Mouse (Mus musculus): Measurements from ENCODE around the gene Zzz3. TPM values are rescaled to one million over a fixed set of nuclear protein-coding genes. Genes with fewer than 3 reads are reported as not detected.

The Zzz3 gene
- total and polyA plus RNA-seq, 3 experiments = 64.2 to 116 (median 94.9) TPM

DNA sequence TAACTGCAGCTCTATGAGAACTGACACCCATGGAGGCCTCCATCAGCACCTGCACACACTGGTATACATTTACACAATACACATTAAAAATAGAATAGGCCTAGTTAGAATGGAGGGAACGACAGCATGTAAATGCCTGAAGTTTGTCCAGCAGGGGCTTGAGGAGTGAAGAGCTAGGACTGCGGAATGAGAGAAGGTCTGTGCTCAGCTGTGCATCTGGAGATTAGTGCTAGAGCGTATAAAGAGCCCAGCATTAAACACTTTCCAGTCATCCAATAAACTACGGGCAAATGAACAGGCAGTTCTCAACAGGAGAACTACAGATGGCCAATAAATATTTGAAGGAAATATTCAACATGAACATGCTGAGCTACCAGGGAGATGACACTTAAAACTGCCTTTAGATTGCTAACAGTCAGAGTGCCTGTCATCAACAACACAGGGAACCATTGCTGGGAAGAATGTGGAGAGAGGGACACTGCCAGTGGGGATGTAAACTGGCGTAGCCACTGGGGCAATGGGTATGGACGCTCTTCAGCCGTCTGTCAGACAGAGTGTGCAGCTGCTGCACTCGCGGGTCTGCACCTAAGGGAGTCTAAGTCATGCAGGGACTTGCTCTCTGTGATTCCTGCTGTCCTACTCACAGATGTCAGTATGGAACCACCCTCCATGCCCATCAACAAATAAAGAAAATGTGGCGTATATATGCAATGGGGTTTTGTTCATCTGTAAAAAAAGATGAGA lies 41.7 kb upstream of the Zzz3 start:
- Histone ChIP-seq H3K27ac (ENCODE audit: insufficient read depth, low read depth) (no peak overlapping the region), H3K79me2 (replicated peaks; ENCODE audit: control insufficient read depth, extremely low read depth, insufficient read depth, poor library complexity, severe bottlenecking) (peaks cover 31% of the 10 kb centered on the region), H3K9me3 (replicated peaks; ENCODE audit: low read length) (no peaks in the 10 kb centered on the region), H3K4me2 (ENCODE audit: insufficient read depth, low read depth, poor library complexity, severe bottlenecking) (no peak overlapping the region), H3K36me3 (replicated peaks in 1 of 2; ENCODE audit: control insufficient read depth in 1 of 2, insufficient read depth in 1 of 2, low read length in 1 of 2) (peaks cover 8 to 38% of the 10 kb centered on the region in 2 experiments), H3K27me3 (replicated peaks) (no peaks in the 10 kb centered on the region), H3K4me3 (replicated peaks in 1 of 3; ENCODE audit: low read depth in 2 of 3, low read length in 2 of 3, poor library complexity in 1 of 3) (no peak overlapping the region), H3K9ac (ENCODE audit: insufficient read depth, low read depth) (no peak overlapping the region), H3K4me1 (ENCODE audit: control insufficient read depth in 1 of 2, insufficient read depth in 2 of 2) (peaks cover 16 to 45% of the 10 kb centered on the region in 2 experiments)
- in situ Hi-C loops (cut with MboI; ENCODE audit: low pct_ligation_motif_present, low pct_unique_long_range_greater_than_20kb, low sequenced_read_pairs) (no loop called here), dilution Hi-C loops (cut with MboI; ENCODE audit: extremely low pct_ligation_motif_present, extremely low pct_unique_long_range_greater_than_20kb, low sequenced_read_pairs) (no loop called here)
- TF ChIP-seq MAFK (IDR thresholded peaks at IDR 0.05; ENCODE audit: insufficient replicate concordance, low read length) (no peak), SIN3A (IDR thresholded peaks at IDR 0.05; ENCODE audit: low read length) (no peak), KAT2A (IDR thresholded peaks at IDR 0.05; ENCODE audit: insufficient replicate concordance, low read length) (no peak)
- DNase-seq (ENCODE audit: extremely low read depth) = no peak

DNA sequence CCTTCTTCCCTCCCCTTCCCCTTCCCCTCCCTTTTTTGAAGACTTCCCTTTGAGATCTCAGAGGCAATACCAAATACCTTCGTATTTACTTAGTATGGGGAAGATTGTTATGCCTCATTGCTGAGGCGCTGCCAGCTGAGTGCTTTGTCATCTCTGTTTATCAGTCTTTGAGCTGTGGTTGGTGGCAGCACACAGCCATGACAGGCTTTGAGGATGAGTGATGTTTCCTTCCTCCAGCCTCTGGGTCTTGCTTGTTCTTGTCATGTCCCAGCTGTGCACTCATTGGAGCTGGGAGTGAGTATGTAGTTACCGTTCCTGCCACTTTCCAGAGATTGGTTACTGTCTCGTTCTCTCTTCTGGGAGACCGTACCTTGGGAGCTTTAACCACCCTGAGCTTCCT lies 39.9 kb upstream of the Zzz3 start:
- H3K9me3 ChIP-seq (replicated peaks; ENCODE audit: low read length) = no peaks in the 10 kb centered on the region
- in situ Hi-C loops (cut with MboI; ENCODE audit: low pct_ligation_motif_present, low pct_unique_long_range_greater_than_20kb, low sequenced_read_pairs) (no loop called here), dilution Hi-C loops (cut with MboI; ENCODE audit: extremely low pct_ligation_motif_present, extremely low pct_unique_long_range_greater_than_20kb, low sequenced_read_pairs) (no loop called here)
- H3K27me3 ChIP-seq (replicated peaks) = no peaks in the 10 kb centered on the region
- peaks cover 17% of the 10 kb centered on the region for H3K79me2 ChIP-seq (replicated peaks; ENCODE audit: control insufficient read depth, extremely low read depth, insufficient read depth, poor library complexity, severe bottlenecking)
- peak; percentile 61 for DNase-seq (ENCODE audit: extremely low read depth)
- H3K4me3 ChIP-seq (replicated peaks in 1 of 3; ENCODE audit: low read depth in 2 of 3, low read length in 2 of 3, poor library complexity in 1 of 3) = no peak overlapping the region
- H3K4me2 ChIP-seq (ENCODE audit: insufficient read depth, low read depth, poor library complexity, severe bottlenecking) = no peak overlapping the region
- H3K36me3 ChIP-seq (replicated peaks in 1 of 2; ENCODE audit: control insufficient read depth in 1 of 2, insufficient read depth in 1 of 2, low read length in 1 of 2) = peaks cover 20 to 46% of the 10 kb centered on the region in 2 experiments
- H3K27ac ChIP-seq (ENCODE audit: insufficient read depth, low read depth) = no peak overlapping the region
- H3K4me1 ChIP-seq (ENCODE audit: control insufficient read depth in 1 of 2, insufficient read depth in 2 of 2) = peaks cover 16 to 45% of the 10 kb centered on the region in 2 experiments
- H3K9ac ChIP-seq (ENCODE audit: insufficient read depth, low read depth) = no peak overlapping the region
- TF ChIP-seq ZMIZ1 (IDR thresholded peaks at IDR 0.05; ENCODE audit: low read depth, low read length) (no peak), BHLHE40 (IDR thresholded peaks at IDR 0.05; ENCODE audit: low read depth, low read length) (no peak), E2F4 (IDR thresholded peaks at IDR 0.05; ENCODE audit: insufficient replicate concordance, low read depth, low read length) (no peak), MYC (IDR thresholded peaks at IDR 0.05; ENCODE audit: low read depth, low read length) (no peak), MAFK (IDR thresholded peaks at IDR 0.05; ENCODE audit: insufficient replicate concordance, low read length) (no peak), PAX5 (IDR thresholded peaks at IDR 0.05; ENCODE audit: low read length) (no peak), MEF2A (IDR thresholded peaks at IDR 0.05; ENCODE audit: borderline replicate concordance, low read depth, low read length) (no peak), HCFC1 (IDR thresholded peaks at IDR 0.05; ENCODE audit: low read depth, low read length) (no peak), TCF12 (IDR thresholded peaks at IDR 0.05; ENCODE audit: low read depth, low read length) (no peak), TBP (conservative IDR thresholded peaks at IDR 0.05; ENCODE audit: low read depth, low read length) (no peak), POLR2A (IDR thresholded peaks at IDR 0.05; ENCODE audit: low read depth, low read length) (no peak), UBTF (IDR thresholded peaks at IDR 0.05; ENCODE audit: low read depth, low read length) (no peak), JUND (conservative IDR thresholded peaks at IDR 0.05; ENCODE audit: low read depth, low read length) (no peak), POLR2AphosphoS2 (IDR thresholded peaks at IDR 0.05; ENCODE audit: low read depth, low read length) (no peak), MAX (IDR thresholded peaks at IDR 0.05; ENCODE audit: low read length) (no peak), CHD1 (IDR thresholded peaks at IDR 0.05; ENCODE audit: low read depth, low read length) (no peak), USF1 (IDR thresholded peaks at IDR 0.05; ENCODE audit: low read depth, low read length) (no peak)

Data from CH12.LX (cell line).